Mouse (Mus musculus) embryo, embryonic 11.5 days (tissue): ENCODE results near the gene Nhej1.
A peak's percentile ranks its signal among the peaks of the same experiment; 100 is the strongest.

ENCODE experiments used
- DNase-seq: peaks from one replicate; pipeline ENCODE4 v3.0.0-alpha.2; 2012; ENCODE audit warnings: low read depth, low spot score

Nhej1 gene

DNA sequence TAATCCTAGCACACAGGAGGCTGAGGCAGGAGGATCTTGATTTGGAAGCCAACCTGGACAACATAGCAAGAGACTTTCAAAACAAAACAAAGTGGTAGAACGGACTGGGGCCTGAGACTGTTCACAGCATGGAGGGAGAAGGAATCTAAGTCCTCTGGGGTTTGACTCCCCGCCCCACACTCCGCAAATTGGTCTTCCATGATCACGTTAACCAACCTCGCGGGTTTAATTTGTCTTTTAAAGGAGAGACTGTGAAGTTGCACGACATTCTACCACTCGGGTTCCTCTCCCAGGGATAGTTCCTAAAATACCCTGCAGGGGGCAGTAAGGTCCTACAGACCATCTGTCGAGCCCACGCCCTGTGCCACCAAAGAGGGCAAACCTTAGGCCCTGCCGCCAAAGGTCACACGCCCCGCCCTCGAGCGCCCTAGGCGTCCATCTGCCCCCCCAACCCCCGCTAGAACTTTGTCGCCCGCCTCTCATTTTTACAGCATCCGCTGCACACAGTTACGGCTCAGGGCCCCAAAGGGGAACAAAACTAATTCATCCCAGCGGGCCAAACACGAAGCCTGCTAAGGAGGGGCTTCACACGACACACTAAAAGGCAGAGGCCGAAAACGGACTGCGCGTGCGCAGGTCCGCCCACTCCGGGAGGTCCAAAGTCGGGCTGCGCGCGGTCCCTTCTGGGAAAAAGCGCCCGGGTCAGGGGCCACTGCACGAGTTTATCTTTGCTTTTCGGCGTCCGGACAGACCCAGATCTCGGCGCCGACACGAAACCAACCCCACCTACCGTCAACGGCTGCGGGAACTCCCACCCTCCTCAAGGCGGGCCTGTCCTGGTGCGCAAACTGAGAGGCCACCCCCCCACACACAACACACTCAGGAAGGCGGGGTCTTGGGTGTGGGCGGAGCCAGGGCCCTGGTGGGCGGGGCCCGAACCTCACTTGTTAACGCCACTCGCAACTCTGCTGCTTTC lies at the start of gene Nhej1:
Nhej1 (minus strand) TSS at position 855 of the 976 bp plus-strand sequence.
- DNase-seq = peak; percentile 97

DNA sequence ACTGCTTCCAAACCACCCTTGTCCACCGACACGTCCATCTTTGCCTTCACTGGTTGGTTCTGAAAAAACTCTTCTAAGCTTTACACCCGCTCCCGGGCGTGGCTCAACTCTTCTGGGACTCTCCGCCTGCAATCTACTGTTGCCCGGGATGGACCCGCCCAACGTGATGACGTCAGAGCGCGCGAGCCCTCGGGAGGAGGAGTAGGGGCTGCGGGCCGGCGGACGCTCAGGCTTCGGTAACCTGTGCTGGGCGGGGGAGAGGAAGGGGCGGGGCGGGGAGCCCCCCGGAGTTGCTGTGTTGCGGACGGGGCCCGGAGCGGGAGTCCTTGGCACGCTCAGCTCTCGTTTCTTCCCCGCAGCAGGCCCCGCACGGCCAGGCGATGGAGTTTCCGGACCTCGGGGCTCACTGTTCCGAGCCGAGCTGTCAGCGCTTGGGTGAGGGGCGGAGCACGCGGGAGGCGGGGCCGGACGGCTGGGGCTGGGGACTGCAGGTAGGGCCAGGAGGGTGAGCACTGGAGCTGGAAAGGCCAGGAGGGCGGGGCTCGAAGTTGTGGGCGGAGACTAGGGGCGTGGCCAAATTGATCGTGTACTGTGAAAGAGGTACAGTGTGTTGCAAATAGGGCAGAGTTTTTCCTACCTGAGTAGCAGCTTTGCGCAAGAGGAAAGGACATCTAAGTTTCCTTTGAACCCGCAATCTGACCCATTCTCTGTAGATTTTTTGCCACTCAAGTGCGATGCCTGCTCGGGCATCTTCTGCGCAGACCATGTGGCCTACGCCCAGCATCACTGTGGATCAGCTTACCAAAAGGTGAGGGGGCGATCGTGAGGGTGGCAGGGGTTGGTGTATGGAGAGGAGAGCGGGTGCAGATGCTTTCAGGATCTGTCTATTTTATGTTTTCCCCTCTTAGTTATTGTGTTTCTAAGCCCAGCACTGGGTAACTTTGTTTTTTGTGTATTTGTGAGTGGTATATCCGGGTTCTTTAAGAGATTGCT lies 43.8 kb upstream of the Nhej1 start, which contains the start of gene Zfand2b:
Zfand2b (plus strand) TSS at position 175 of the 993 bp plus-strand sequence.
- DNase-seq = peak; percentile 97

- no peak for DNase-seq
Measured at GRCm38 (mm10) chr1:75168093-75168471, 43.1 kb upstream of the Nhej1 start.

DNA sequence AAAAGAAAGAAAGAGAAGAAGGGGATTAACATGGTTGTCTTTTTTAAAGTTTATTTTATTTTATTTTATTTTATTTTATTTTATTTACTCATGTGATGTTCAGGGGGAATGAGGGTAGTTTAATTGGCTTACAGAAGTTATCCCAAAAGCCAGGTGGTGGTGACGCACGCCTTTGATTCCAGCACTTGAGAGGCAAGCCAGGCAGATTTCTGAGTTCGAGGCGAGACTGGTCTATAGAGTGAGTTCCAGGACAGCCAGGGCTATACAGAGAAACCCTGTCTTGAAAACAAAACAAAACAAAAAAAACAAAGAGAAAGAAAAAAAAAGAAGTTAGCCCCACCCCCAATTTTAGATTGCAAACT lies 35.2 kb upstream of the Nhej1 start:
- no peak for DNase-seq

DNA sequence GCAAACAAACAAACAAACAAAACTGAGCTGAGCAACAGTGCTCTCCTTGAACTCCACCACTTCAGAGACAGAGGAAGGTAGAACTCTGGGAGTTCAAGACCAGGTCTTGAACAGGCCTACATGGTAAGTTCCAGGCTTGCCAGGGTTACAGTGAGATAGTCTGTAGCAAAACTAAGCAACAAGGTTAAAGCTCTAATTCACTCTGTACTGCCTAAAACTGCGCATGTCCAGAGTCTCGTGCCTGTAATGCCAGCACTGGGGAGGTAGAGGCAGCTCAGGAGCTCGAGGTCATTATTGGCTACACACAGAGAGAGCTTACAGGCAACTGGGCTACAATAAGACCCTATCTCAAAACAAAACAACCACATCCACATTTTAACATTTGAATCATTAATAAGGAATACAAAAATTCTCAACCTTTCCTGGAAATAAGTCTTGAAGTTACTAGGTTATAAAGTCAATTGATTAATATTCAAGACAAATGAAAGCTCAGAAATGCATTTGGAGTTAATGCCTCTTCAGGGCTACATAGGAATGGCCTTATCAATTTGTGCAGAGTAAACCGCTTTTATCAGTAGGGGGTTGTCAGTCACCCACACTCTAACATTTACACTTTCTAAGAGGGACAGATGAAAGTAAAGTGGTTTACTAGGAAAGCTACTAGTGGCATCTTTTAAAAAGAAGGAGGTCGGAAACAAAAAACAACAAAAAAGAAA lies 34.7 kb upstream of the Nhej1 start:
- DNase-seq = no peak

DNA sequence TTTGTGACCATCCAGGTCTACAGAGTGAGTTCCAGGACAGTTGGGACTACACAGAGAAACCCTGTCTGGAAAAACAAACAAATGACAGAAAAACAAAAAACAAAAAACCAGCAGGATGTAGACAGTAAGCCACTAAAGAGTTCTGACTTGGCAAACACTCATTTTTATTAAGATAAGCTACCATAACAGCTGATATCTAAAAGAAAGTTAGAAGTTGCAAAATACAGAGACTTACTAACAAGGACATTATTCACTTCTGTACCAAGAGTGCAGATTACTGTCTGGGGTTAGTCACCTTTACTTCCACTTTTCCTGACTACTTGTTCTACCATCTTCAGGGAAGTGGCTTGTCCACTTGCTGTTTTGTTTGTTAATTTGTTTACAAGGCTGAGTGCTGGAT lies 34.0 kb upstream of the Nhej1 start:
- no peak for DNase-seq

- DNase-seq = no peak
Measured at GRCm38 (mm10) chr1:75155837-75156236, 30.8 kb upstream of the Nhej1 start.

DNA sequence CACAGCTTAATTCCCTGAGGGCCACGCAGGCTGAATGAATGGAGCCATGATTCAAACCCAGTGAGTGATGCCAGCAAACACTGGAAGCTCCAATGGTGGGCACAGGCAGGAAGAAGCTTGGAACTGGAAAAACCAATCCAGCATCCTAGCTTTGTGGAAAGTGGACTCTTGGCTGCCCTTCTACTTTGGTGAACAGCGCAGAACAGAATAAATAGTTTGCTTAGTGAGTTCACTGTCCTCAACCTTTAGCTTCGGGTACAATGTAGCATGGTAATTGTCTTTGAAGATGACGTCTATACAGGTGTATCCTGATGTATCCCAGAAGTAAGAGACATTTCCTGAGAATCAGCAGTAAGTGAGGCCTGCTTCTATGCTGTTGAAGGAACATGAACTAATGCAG lies 23.7 kb upstream of the Nhej1 start:
- DNase-seq = no peak

- no peak for DNase-seq
Measured at GRCm38 (mm10) chr1:75147411-75148135, 22.6 kb upstream of the Nhej1 start.

- DNase-seq = no peak
Measured at GRCm38 (mm10) chr1:75145589-75145988, 20.6 kb upstream of the Nhej1 start.

DNA sequence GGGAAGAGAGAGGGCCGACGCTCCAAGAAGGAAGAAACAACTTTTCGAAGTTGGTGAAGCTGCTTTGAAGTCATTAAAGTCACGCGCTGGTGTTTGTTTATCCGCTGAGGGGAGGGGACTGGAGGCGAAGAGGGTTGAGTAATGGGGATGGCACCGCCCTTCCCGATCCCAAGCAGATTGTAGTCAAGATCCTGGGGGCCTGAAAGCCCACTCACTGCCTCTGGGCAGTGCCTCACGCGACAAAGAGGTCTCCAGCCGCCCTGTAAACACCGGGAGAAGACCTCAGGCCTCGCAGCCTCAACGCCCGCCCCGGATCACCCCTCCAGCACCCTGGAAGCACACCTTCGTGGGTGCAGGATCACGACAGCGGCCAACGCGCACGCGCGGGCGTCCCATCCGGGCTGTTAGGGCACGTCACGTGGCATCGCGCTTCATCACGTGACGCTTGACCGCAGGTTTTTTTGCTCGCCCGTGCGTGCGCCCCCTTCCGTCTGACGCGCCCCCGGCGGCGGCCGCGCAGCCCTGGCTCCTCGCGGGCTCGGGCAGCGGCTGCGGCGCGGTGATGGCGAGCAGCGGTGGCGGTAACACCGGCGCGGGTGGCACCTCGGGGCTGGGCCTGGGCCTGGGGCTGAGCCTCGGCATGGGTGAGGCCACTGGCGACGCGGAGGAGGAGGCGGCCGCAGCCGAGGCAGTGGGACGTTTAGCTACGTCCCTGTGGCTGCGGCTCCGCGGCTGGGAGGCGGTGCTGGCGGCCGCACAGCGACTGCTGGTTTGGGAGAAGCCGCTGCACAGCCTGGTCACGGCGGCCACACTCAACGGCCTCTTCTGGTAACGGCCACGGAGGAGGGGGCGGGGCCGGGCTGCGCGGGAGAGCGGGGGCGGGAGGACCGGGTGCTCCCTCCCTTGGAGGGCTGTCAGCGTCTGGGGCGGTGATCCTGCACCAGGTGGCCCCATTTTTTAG lies 17.6 kb upstream of the Nhej1 start, which contains the start of the genes Cnppd1 and Retreg2:
Cnppd1 (minus strand) TSS at position 411 of the 961 bp plus-strand sequence.
Retreg2 (plus strand) TSS at position 478 of the 961 bp plus-strand sequence.
- DNase-seq = peak; percentile 92

GRCm38 (mm10) chr1:75141486-75142190 lies 16.6 kb upstream of the Nhej1 start:
- DNase-seq = no peak

GRCm38 (mm10) chr1:75140601-75141190 lies 15.7 kb upstream of the Nhej1 start:
- no peak for DNase-seq

DNA sequence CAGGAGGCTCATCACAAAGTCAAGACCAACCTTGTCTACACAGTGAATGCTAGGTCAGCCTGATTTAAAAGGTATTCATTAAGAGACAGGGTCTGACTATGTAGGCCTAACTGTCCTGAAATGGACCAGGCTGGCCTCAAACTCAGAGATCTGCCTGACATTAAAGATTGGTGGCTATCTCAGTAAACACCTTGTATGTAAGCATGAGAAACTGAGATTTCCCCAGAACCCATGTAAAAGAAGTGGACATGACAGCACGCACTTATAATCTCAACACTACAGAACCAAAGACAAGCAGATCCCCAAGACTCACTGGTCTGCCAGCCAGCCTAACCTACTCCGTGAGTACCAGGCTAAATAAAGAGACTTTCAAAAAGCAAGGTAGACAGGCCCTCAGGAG lies 13.4 kb upstream of the Nhej1 start:
- DNase-seq = no peak

- no peak for DNase-seq
Measured at GRCm38 (mm10) chr1:75136730-75137129, 11.7 kb upstream of the Nhej1 start.

DNA sequence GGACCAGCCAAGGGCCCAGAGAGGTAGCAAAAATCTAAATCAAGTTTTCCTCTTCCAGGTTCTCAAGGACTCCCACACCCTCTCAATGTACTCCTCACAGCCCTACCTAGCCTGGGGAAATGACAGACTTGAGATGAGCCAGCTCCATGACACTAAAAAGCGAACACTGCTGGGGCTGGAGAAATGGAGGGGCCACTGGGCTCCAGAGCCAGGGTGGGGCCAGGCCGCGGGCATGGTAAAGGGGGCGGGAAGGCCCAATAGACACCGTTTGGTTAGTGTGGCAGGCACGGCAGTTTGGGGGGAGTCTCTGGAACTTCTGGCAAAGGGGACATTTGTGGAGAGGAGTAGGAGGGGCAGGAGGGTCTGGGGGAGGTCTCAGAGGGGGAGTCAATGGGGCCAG lies 11.3 kb upstream of the Nhej1 start:
- no peak for DNase-seq

DNA sequence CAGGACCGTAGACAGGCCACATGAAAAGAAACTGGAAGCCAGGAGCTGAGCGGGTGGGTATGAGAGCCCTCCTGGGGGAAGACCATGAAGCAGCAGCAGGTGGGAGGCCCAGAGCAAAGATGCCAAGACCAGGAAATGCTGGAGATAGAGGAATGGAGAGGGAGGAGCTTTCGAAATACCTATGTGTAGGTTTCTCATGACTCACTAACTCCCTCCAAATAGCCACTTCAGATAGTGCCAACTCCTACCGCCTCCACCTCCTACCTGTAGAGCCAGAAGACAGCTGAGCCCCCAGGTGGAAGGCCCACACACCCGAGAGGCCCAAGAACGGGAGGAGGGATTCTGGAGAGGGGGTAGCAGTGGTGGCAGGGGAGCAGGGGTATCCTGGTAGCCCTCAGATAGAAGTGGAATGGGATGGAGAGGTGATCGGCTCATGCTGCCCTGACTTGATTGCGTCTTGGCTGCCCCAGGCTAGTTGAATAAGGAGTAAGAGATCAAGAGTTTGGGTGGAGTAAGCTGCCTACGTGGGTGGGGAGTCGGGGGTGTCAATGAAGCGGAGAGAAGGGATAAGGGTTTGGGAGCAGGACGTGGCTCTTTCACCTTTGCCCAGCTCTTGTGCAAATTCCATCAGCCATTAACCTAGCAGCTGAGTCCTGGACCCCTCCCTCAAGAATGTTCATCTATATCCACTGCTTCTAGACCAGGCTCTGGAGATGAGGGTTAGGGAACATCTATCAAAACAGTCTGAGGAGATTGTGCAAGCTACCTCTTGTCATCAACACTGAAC lies 8.6 kb upstream of the Nhej1 start, which contains the start of gene Slc23a3:
Slc23a3 (minus strand) TSS at position 470 of the 787 bp plus-strand sequence.
- DNase-seq = no peak
